8 mouse cellular contexts compared by ENCODE assay signal in genomic region chr6:89409041-89409440, GRCm38 (mm10).
"Had no signal": no experiment of that assay in that cellular context is flagged by ENCODE, and none has a peak within 500 bp of the region (broad histone marks: within the 10 kb centered on the region; RNA-seq: fewer than 3 reads in every experiment).

No protein-coding gene starts in this region.

- DNase-seq: kidney, adult 9 months; kidney, postnatal 25 days; layer of hippocampus, adult 9-11 months; liver; lung, postnatal 10 days; lung, postnatal 36 days; thymus, adult 18-20 months; thymus, postnatal 36 days had no signal
